Mouse (Mus musculus) hindbrain, embryonic 14.5 days (tissue): ENCODE results near the gene Plcb4. TPM values are rescaled to one million over a fixed set of nuclear protein-coding genes. Genes with fewer than 3 reads are reported as not detected.
A peak's percentile ranks its signal among the peaks of the same experiment; 100 is the strongest.
"Not testable (repeated sequence)": the region's sequence is repeated elsewhere in the genome, so short reads cannot be mapped to it uniquely, and the experiment has no call there.

ENCODE experiments used
- ATAC-seq: fragments of 200-750 bp; cut with Nextera tagmentation; 2 replicates; pipeline ENCODE4 v1.8.0; 2017; ENCODE audit warnings: moderate number of reproducible peaks, mild to moderate bottlenecking, moderate TSS enrichment, moderate library complexity; ENCODE audit not compliant: low FRiP score
- DNase-seq: peaks from one replicate; pipeline ENCODE4 v3.0.0-alpha.2; 2015; ENCODE audit warnings: low spot score
- H3K27ac ChIP-seq: fragments of 300-500 bp; sonication (generic); 2 replicates; pipeline ENCODE4 v1.5.1; 2014; ENCODE audit warnings: mild to moderate bottlenecking, moderate library complexity
- H3K27me3 ChIP-seq: fragments of 300-500 bp; sonication (generic); 2 replicates; pipeline ENCODE4 v1.6.1; 2014; ENCODE audit warnings: mild to moderate bottlenecking, low read length, mixed read lengths; ENCODE audit not compliant: control insufficient read depth, insufficient read depth
- H3K36me3 ChIP-seq: fragments of 300-500 bp; sonication (generic); replicated peaks from 2 replicates; pipeline ENCODE4 v1.6.1; 2014; ENCODE audit not compliant: control insufficient read depth, insufficient read depth
- H3K4me1 ChIP-seq: fragments of 300-500 bp; sonication (generic); replicated peaks from 2 replicates; pipeline ENCODE4 v1.6.1; 2014; ENCODE audit warnings: antibody characterized with exemption, low read length, mixed read lengths; ENCODE audit not compliant: control insufficient read depth, insufficient read depth
- H3K4me2 ChIP-seq: fragments of 300-500 bp; sonication (generic); replicated peaks from 2 replicates; pipeline ENCODE4 v1.6.1; 2014; ENCODE audit warnings: mild to moderate bottlenecking, moderate library complexity
- H3K4me3 ChIP-seq: fragments of 300-500 bp; sonication (generic); replicated peaks from 2 replicates; pipeline ENCODE4 v1.5.1; 2014; ENCODE audit warnings: mild to moderate bottlenecking, low read length
- H3K9ac ChIP-seq: fragments of 300-500 bp; sonication (generic); 2 replicates; pipeline ENCODE4 v1.6.1; 2014
- H3K9me3 ChIP-seq: fragments of 300-500 bp; sonication (generic); 2 replicates; pipeline ENCODE4 v1.6.1; 2016; ENCODE audit warnings: low read length; ENCODE audit not compliant: control insufficient read depth
- WGBS: fragments of 180-500 bp; shearing (Covaris S2); extraction: QIAGEN DNeasy Blood & Tissue Kit; methylation state at CpG from one replicate; pipeline ENCODE4 v1.1.7; 2014; 5-methylcytosine and 5-hydroxymethylcytosine counted together
- polyA plus RNA-seq: library from polyadenylated mRNA; unstranded; fragments of >200 nt; fragmentation: Nextera tagmentation; extraction: Ambion mirVana; gene quantifications from 2 replicates; pipeline ENCODE4 v1.2.1, GENCODE M21; 2014

The Plcb4 gene
- polyA plus RNA-seq, 1 experiment from 2014 or later: 46.2 TPM

GRCm38 (mm10) chr2:135990686-135991085 lies 331.9 kb downstream of the Plcb4 start:
- not testable (repeated sequence) for H3K36me3 ChIP-seq, DNase-seq, H3K9me3 ChIP-seq, H3K9ac ChIP-seq, H3K27ac ChIP-seq, H3K4me3 ChIP-seq, H3K4me1 ChIP-seq, H3K27me3 ChIP-seq, H3K4me2 ChIP-seq, ATAC-seq
- 73% methylated on average over 10 of the region's 10 CpGs for WGBS

GRCm38 (mm10) chr2:135993314-135993713 lies 334.5 kb downstream of the Plcb4 start:
- no peak overlapping the region for H3K9ac ChIP-seq
- no peak overlapping the region for H3K4me2 ChIP-seq
- DNase-seq: no peak
- WGBS: 84% methylated on average over 11 of the region's 11 CpGs
- ATAC-seq: no peak
- H3K4me1 ChIP-seq: peaks cover 10% of the 10 kb centered on the region; the same call in 1 of the 2 replicates
- H3K9me3 ChIP-seq: no peaks in the 10 kb centered on the region
- no peaks in the 10 kb centered on the region for H3K27me3 ChIP-seq
- no peak overlapping the region for H3K27ac ChIP-seq
- H3K36me3 ChIP-seq: no peaks in the 10 kb centered on the region; the same call in 1 of the 2 replicates
- H3K4me3 ChIP-seq: no peak overlapping the region

- WGBS: 92% methylated on average over 4 of the region's 4 CpGs
- Histone ChIP-seq H3K4me3 (no peak overlapping the region), H3K27ac (no peak overlapping the region), H3K4me1 (peaks cover 13% of the 10 kb centered on the region), H3K9me3 (no peaks in the 10 kb centered on the region), H3K36me3 (no peaks in the 10 kb centered on the region; the same call in 1 of the 2 replicates), H3K4me2 (no peak overlapping the region), H3K9ac (no peak overlapping the region), H3K27me3 (no peaks in the 10 kb centered on the region)
- ATAC-seq (no peak), DNase-seq (no peak)
Observed at GRCm38 (mm10) chr2:135995196-135995595, 336.4 kb downstream of the Plcb4 start.

DNA sequence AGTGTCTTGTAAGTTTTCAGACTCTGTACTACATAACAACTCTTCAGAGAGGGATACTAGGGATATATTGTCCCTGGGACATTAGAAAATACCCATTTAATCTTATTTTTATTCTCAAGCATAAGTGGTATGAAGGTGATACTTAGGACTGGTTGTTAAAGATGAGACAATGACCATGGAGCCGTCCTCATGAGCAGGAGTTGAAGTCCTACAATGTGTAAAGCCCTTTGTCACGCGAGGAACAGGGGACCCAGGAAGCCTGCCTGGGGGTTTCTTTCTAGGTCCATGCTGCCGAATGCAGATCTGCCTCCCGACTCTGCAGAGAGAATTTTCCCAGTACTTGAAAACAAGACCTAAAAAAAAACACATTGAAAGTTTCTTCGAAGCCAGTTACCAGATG lies 338.1 kb downstream of the Plcb4 start:
- Histone ChIP-seq H3K4me2 (peak overlapping the region; percentile 39; the same call in 1 of the 2 replicates), H3K9ac (peak overlapping the region; percentile 29; the same call in 1 of the 2 replicates), H3K27ac (peak overlapping the region; percentile 86), H3K9me3 (no peaks in the 10 kb centered on the region), H3K27me3 (no peaks in the 10 kb centered on the region), H3K4me3 (no peak overlapping the region), H3K4me1 (peaks cover 16% of the 10 kb centered on the region), H3K36me3 (no peaks in the 10 kb centered on the region; the same call in 1 of the 2 replicates)
- DNase-seq (no peak), ATAC-seq (no peak)
- 82% methylated on average over 6 of the region's 6 CpGs for WGBS

DNA sequence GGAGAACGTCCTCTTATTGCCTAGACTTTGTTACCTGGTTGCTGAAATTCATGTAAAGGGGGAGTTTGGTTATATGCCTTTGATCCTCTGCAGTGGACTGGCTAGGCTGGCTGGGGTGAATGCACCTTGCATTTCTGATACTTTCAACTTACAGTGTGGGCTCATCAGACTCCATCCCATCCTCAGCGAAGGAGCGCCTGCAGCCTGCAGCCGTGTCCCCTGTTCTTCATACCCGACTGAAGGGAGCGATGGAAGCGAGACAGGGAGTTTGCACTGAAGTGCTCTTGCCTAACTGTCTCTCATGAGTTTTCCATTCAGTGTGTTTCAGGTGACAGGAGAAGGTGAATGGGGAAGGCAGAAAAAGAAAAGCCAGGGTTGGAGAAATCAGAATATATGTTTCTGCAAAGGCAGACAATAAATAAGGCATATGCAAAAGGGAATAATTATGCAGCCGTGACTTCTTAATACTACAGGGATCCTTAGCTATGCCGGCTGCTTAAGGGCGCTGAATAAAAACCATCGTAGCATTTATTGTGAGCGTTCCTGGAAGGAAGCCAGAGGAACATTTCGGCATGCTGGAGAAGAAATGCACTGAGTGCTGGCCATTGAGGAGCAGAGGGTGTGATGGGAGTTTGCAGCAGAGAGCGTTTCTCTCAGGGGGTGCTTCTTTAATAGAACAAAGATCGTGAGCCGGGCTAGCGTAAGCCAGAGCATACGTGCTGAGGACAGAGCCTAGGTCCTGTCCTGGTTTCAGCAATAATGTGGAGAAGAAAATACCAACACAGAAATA lies 338.7 kb downstream of the Plcb4 start:
- Histone ChIP-seq H3K4me2 (peak overlapping the region; percentile 39), H3K27ac (peak overlapping the region; percentile 86), H3K4me3 (no peak overlapping the region), H3K9me3 (no peaks in the 10 kb centered on the region), H3K36me3 (peaks cover 1% of the 10 kb centered on the region; the same call in 1 of the 2 replicates), H3K4me1 (peaks cover 16% of the 10 kb centered on the region), H3K27me3 (no peaks in the 10 kb centered on the region), H3K9ac (peak overlapping the region; percentile 29)
- ATAC-seq (no peak; the same call in 1 of the 2 replicates), DNase-seq (peak; percentile 57)
- WGBS: 42% methylated on average over 18 of the region's 18 CpGs

GRCm38 (mm10) chr2:135998886-135999285 lies 340.1 kb downstream of the Plcb4 start:
- H3K4me3 ChIP-seq: no peak overlapping the region
- peak overlapping the region; percentile 86; the same call in 1 of the 2 replicates for H3K27ac ChIP-seq
- no peaks in the 10 kb centered on the region for H3K9me3 ChIP-seq
- 86% methylated on average over 7 of the region's 7 CpGs for WGBS
- ATAC-seq (no peak), DNase-seq (no peak)
- peaks cover 13% of the 10 kb centered on the region; the same call in 1 of the 2 replicates for H3K36me3 ChIP-seq
- H3K27me3 ChIP-seq: no peaks in the 10 kb centered on the region
- peak overlapping the region; percentile 39; the same call in 1 of the 2 replicates for H3K4me2 ChIP-seq
- peak overlapping the region; percentile 29; the same call in 1 of the 2 replicates for H3K9ac ChIP-seq
- H3K4me1 ChIP-seq: peaks cover 16% of the 10 kb centered on the region

GRCm38 (mm10) chr2:135999361-135999760 lies 340.6 kb downstream of the Plcb4 start:
- no peaks in the 10 kb centered on the region for H3K27me3 ChIP-seq
- no peaks in the 10 kb centered on the region for H3K9me3 ChIP-seq
- H3K4me3 ChIP-seq: no peak overlapping the region
- peak overlapping the region; percentile 10 for H3K4me2 ChIP-seq
- H3K9ac ChIP-seq: no peak overlapping the region
- 69% methylated on average over 1 of the region's 1 CpGs for WGBS
- H3K27ac ChIP-seq: 0 out of 2 replicates have a peak overlapping the region, but pooled peaks have one; percentile 86
- peaks cover 17% of the 10 kb centered on the region; the same call in 1 of the 2 replicates for H3K36me3 ChIP-seq
- DNase-seq: no peak
- ATAC-seq: no peak
- H3K4me1 ChIP-seq: peaks cover 16% of the 10 kb centered on the region

GRCm38 (mm10) chr2:136000933-136001332 lies 342.1 kb downstream of the Plcb4 start:
- peak overlapping the region; percentile 10; the same call in 1 of the 2 replicates for H3K4me2 ChIP-seq
- H3K36me3 ChIP-seq: peaks cover 20% of the 10 kb centered on the region; the same call in 1 of the 2 replicates
- DNase-seq: no peak
- no peaks in the 10 kb centered on the region for H3K9me3 ChIP-seq
- H3K4me1 ChIP-seq: peaks cover 16% of the 10 kb centered on the region
- H3K4me3 ChIP-seq: no peak overlapping the region
- peak overlapping the region; percentile 20; the same call in 1 of the 2 replicates for H3K27ac ChIP-seq
- 0 out of 2 replicates have a peak overlapping the region, but pooled peaks have one; percentile 25 for H3K9ac ChIP-seq
- no peaks in the 10 kb centered on the region for H3K27me3 ChIP-seq
- ATAC-seq: no peak
- 72% methylated on average over 5 of the region's 5 CpGs for WGBS

DNA sequence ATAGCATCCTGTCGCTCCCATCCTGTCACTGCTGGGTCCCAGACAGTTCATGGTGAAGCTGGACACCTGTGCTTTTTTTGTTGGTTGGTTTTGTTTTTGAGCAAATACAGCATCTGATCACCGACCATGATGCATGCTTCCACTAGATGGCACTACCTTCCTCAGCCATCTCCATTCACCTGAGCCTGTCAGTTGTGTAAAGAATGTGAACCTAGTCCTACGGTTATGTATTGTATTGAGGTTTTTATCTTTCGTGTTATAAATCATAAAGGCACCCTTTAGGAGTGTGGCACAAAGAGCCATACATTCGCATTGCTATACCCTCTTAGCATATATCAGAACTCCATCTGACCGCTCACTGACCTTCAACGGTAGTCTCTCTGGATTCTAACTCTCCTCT lies 343.3 kb downstream of the Plcb4 start:
- Histone ChIP-seq H3K4me1 (peaks cover 16% of the 10 kb centered on the region), H3K27me3 (no peaks in the 10 kb centered on the region), H3K4me3 (no peak overlapping the region), H3K9ac (no peak overlapping the region), H3K4me2 (no peak overlapping the region), H3K9me3 (no peaks in the 10 kb centered on the region), H3K27ac (no peak overlapping the region), H3K36me3 (peaks cover 20% of the 10 kb centered on the region; the same call in 1 of the 2 replicates)
- ATAC-seq: peak; percentile 49; the same call in 1 of the 2 replicates
- 55% methylated on average over 7 of the region's 7 CpGs for WGBS
- peak; percentile 67 for DNase-seq
